Mouse (Mus musculus) heart, embryonic 13.5 days (tissue): ENCODE results near the gene Mob2. TPM values are rescaled to one million over a fixed set of nuclear protein-coding genes. Genes with fewer than 3 reads are reported as not detected.

Source experiments
- ATAC-seq: fragments of 200-750 bp; cut with Nextera tagmentation; 2 replicates; pipeline ENCODE4 v1.8.0; 2017; ENCODE audit warnings: moderate TSS enrichment; ENCODE audit not compliant: insufficient number of reproducible peaks, low FRiP score, low TSS enrichment; ENCODE audit errors: extremely low read depth
- H3K27ac ChIP-seq: fragments of 300-500 bp; sonication (generic); replicated peaks from 2 replicates; pipeline ENCODE4 v1.5.1; 2015; ENCODE audit warnings: moderate library complexity, mild to moderate bottlenecking, inconsistent platforms
- H3K27me3 ChIP-seq: fragments of 300-500 bp; sonication (generic); replicated peaks from 2 replicates; pipeline ENCODE4 v1.6.1; 2015; ENCODE audit warnings: mild to moderate bottlenecking, inconsistent platforms
- H3K36me3 ChIP-seq: fragments of 300-500 bp; sonication (generic); 2 replicates; pipeline ENCODE4 v1.6.1; 2015; ENCODE audit warnings: mild to moderate bottlenecking, inconsistent platforms
- H3K4me1 ChIP-seq: fragments of 300-500 bp; sonication (generic); 2 replicates; pipeline ENCODE4 v1.6.1; 2015; ENCODE audit warnings: inconsistent platforms
- H3K4me2 ChIP-seq: fragments of 300-500 bp; sonication (generic); 2 replicates; pipeline ENCODE4 v1.6.1; 2015; ENCODE audit warnings: inconsistent platforms, mild to moderate bottlenecking, moderate library complexity
- H3K4me3 ChIP-seq: fragments of 300-500 bp; sonication (generic); 2 replicates; pipeline ENCODE4 v1.5.1; 2015; ENCODE audit warnings: moderate library complexity, mild to moderate bottlenecking, inconsistent platforms
- H3K9ac ChIP-seq: fragments of 300-500 bp; sonication (generic); 2 replicates; pipeline ENCODE4 v1.6.1; 2015; ENCODE audit warnings: inconsistent platforms, mild to moderate bottlenecking, moderate library complexity
- H3K9me3 ChIP-seq: fragments of 300-500 bp; sonication (generic); 2 replicates; pipeline ENCODE4 v1.6.1; 2016; ENCODE audit warnings: inconsistent platforms
- WGBS: fragments of 180-500 bp; shearing (Covaris S2); methylation state at CpG from one replicate; pipeline ENCODE4 v1.1.7; 2015; ENCODE audit warnings: mixed read lengths; 5-methylcytosine and 5-hydroxymethylcytosine counted together
- microRNA-seq: library from miRNA; unstranded; fragments of <30 nt; microRNA quantifications from one replicate; pipeline ENCODE4, GENCODE M21; 2016
- polyA plus RNA-seq: library from polyadenylated mRNA; unstranded; fragments of >200 nt; fragmentation: Nextera tagmentation; extraction: Ambion mirVana; gene quantifications from 2 replicates; pipeline ENCODE4 v1.2.1, GENCODE M21; 2015

The Mob2 gene
- polyA plus RNA-seq, 1 experiment from 2014 or later: 42.8 TPM

GRCm38 (mm10) chr7:141966281-141966680 lies 94.6 kb downstream of the Mob2 start:
- Histone ChIP-seq H3K4me3 (no peak overlapping the region), H3K4me1 (no peaks in the 10 kb centered on the region), H3K9ac (no peak overlapping the region), H3K27me3 (peaks cover 36% of the 10 kb centered on the region), H3K36me3 (no peaks in the 10 kb centered on the region), H3K4me2 (no peak overlapping the region), H3K27ac (no peak overlapping the region), H3K9me3 (no peaks in the 10 kb centered on the region)
- 59% methylated on average over 2 of the region's 2 CpGs for WGBS
- no peak for ATAC-seq

GRCm38 (mm10) chr7:141962521-141962920 lies 98.3 kb downstream of the Mob2 start:
- no peaks in the 10 kb centered on the region for H3K9me3 ChIP-seq
- H3K4me3 ChIP-seq: no peak overlapping the region
- no peaks in the 10 kb centered on the region for H3K36me3 ChIP-seq
- H3K4me1 ChIP-seq: no peaks in the 10 kb centered on the region
- H3K27me3 ChIP-seq: peaks cover 27% of the 10 kb centered on the region
- WGBS: 81% methylated on average over 3 of the region's 3 CpGs
- H3K4me2 ChIP-seq: no peak overlapping the region
- H3K27ac ChIP-seq: no peak overlapping the region
- no peak for ATAC-seq
- no peak overlapping the region for H3K9ac ChIP-seq

GRCm38 (mm10) chr7:141961491-141961890 lies 99.4 kb downstream of the Mob2 start:
- Histone ChIP-seq H3K9me3 (no peaks in the 10 kb centered on the region), H3K9ac (no peak overlapping the region), H3K4me2 (no peak overlapping the region), H3K4me1 (no peaks in the 10 kb centered on the region), H3K27me3 (peaks cover 29% of the 10 kb centered on the region), H3K4me3 (no peak overlapping the region), H3K36me3 (no peaks in the 10 kb centered on the region), H3K27ac (no peak overlapping the region)
- no peak for ATAC-seq
- 90% methylated on average over 3 of the region's 3 CpGs for WGBS

- Histone ChIP-seq H3K4me1 (no peaks in the 10 kb centered on the region), H3K27me3 (peaks cover 30% of the 10 kb centered on the region), H3K36me3 (no peaks in the 10 kb centered on the region), H3K4me3 (no peak overlapping the region), H3K9me3 (no peaks in the 10 kb centered on the region), H3K9ac (no peak overlapping the region), H3K4me2 (no peak overlapping the region), H3K27ac (no peak overlapping the region)
- WGBS: 68% methylated on average over 2 of the region's 2 CpGs
- no peak for ATAC-seq
Measured at GRCm38 (mm10) chr7:141960926-141961325, 99.9 kb downstream of the Mob2 start.

GRCm38 (mm10) chr7:141959133-141959532 lies 101.7 kb downstream of the Mob2 start:
- no peaks in the 10 kb centered on the region for H3K4me1 ChIP-seq
- WGBS: 62% methylated on average over 1 of the region's 1 CpGs
- no peak overlapping the region for H3K4me2 ChIP-seq
- no peak overlapping the region for H3K9ac ChIP-seq
- H3K27ac ChIP-seq: no peak overlapping the region
- no peaks in the 10 kb centered on the region for H3K9me3 ChIP-seq
- H3K27me3 ChIP-seq: peaks cover 48% of the 10 kb centered on the region
- no peak for ATAC-seq
- H3K4me3 ChIP-seq: no peak overlapping the region
- H3K36me3 ChIP-seq: no peaks in the 10 kb centered on the region

Small RNAs within 50 kb of the gene (microRNA-seq; reads per million reads assigned to microRNA genes)
- not detected for gene Mir3104

Other genes starting within 250 kb of the Mob2 start
- 0.03 and 0.05 TPM in 2 replicates for gene Muc5b, start 222.0 kb downstream of the Mob2 start, polyA plus RNA-seq
- gene Tollip, start 142.6 kb downstream of the Mob2 start, polyA plus RNA-seq: 34.1 and 35.6 TPM in 2 replicates
- 0.35 and 0.48 TPM in 2 replicates for gene Brsk2, start 111.3 kb downstream of the Mob2 start, polyA plus RNA-seq
- gene Dusp8, start 34.8 kb upstream of the Mob2 start, polyA plus RNA-seq: 11.4 and 13.6 TPM in 2 replicates
- not detected in 2 replicates for gene Gm45618, start 59.7 kb upstream of the Mob2 start, polyA plus RNA-seq
- gene Gm39115, start 75.0 kb upstream of the Mob2 start, polyA plus RNA-seq: not detected in 2 replicates
- not detected in 2 replicates for gene Gm45337, start 83.5 kb upstream of the Mob2 start, polyA plus RNA-seq
- not detected in 2 replicates for gene Gm29735, start 96.0 kb upstream of the Mob2 start, polyA plus RNA-seq
- not detected in 2 replicates for gene Gm4553, start 104.7 kb upstream of the Mob2 start, polyA plus RNA-seq
- gene Krtap5-2, start 114.9 kb upstream of the Mob2 start, polyA plus RNA-seq: not detected in 2 replicates
- gene Gm10153, start 129.3 kb upstream of the Mob2 start, polyA plus RNA-seq: not detected in 2 replicates
- gene Krtap5-3, start 140.3 kb upstream of the Mob2 start, polyA plus RNA-seq: not detected in 2 replicates
- gene Gm7579, start 150.8 kb upstream of the Mob2 start, polyA plus RNA-seq: not detected in 2 replicates
- gene Krtap5-5, start 168.9 kb upstream of the Mob2 start, polyA plus RNA-seq: not detected in 2 replicates
- not detected in 2 replicates for gene Gm40460, start 180.0 kb upstream of the Mob2 start, polyA plus RNA-seq
- gene Gm2431, start 197.3 kb upstream of the Mob2 start, polyA plus RNA-seq: not detected in 2 replicates
- gene Gm4559, start 213.3 kb upstream of the Mob2 start, polyA plus RNA-seq: not detected in 2 replicates
- not detected in 2 replicates for gene Krtap5-1, start 236.1 kb upstream of the Mob2 start, polyA plus RNA-seq
- not detected in 2 replicates for gene Krtap5-4, start 242.5 kb upstream of the Mob2 start, polyA plus RNA-seq